Mouse (Mus musculus) midbrain, embryonic 11.5 days (tissue): ENCODE results near the gene Prokr2. TPM values are rescaled to one million over a fixed set of nuclear protein-coding genes. Genes with fewer than 3 reads are reported as not detected.

Source experiments
- ATAC-seq: fragments of 200-750 bp; cut with Nextera tagmentation; 2 replicates; pipeline ENCODE4 v1.8.0; 2017; ENCODE audit warnings: moderate TSS enrichment, moderate library complexity; ENCODE audit not compliant: low FRiP score
- DNase-seq: peaks from one replicate; pipeline ENCODE4 v3.0.0; 2015; ENCODE audit warnings: low spot score; ENCODE audit errors: missing footprints
- H3K27ac ChIP-seq: fragments of 300-500 bp; sonication (generic); 2 replicates; pipeline ENCODE4 v1.5.1; 2014; ENCODE audit warnings: low read depth, low read length
- H3K27me3 ChIP-seq: fragments of 300-500 bp; sonication (generic); 2 replicates; pipeline ENCODE4 v1.6.1; 2014; ENCODE audit warnings: mild to moderate bottlenecking, low read length, moderate library complexity, mixed read lengths; ENCODE audit not compliant: control insufficient read depth, insufficient read depth
- H3K36me3 ChIP-seq: fragments of 300-500 bp; sonication (generic); 2 replicates; pipeline ENCODE4 v1.6.1; 2014; ENCODE audit warnings: mild to moderate bottlenecking, low read length, moderate library complexity, mixed read lengths; ENCODE audit not compliant: control insufficient read depth, insufficient read depth
- H3K4me1 ChIP-seq: fragments of 300-500 bp; sonication (generic); 2 replicates; pipeline ENCODE4 v1.6.1; 2014; ENCODE audit warnings: low read length; ENCODE audit not compliant: control insufficient read depth, insufficient read depth
- H3K4me2 ChIP-seq: fragments of 300-500 bp; sonication (generic); 2 replicates; pipeline ENCODE4 v1.6.1; 2014; ENCODE audit warnings: mild to moderate bottlenecking, moderate library complexity
- H3K4me3 ChIP-seq: fragments of 300-500 bp; sonication (generic); 2 replicates; pipeline ENCODE4 v1.5.1; 2014; ENCODE audit warnings: low read depth, low read length
- H3K9ac ChIP-seq: fragments of 300-500 bp; sonication (generic); 2 replicates; pipeline ENCODE4 v1.6.1; 2014; ENCODE audit warnings: low read length
- H3K9me3 ChIP-seq: fragments of 300-500 bp; sonication (generic); 2 replicates; pipeline ENCODE4 v1.6.1; 2016; ENCODE audit warnings: low read length; ENCODE audit not compliant: control insufficient read depth
- WGBS: fragments of 180-500 bp; shearing (Covaris S2); extraction: QIAGEN DNeasy Blood & Tissue Kit; methylation state at CpG from one replicate; pipeline ENCODE4 v1.1.7; 2014; 5-methylcytosine and 5-hydroxymethylcytosine counted together
- polyA plus RNA-seq: library from polyadenylated mRNA; unstranded; fragments of >200 nt; fragmentation: Nextera tagmentation; extraction: Ambion mirVana; gene quantifications from 2 replicates; pipeline ENCODE4 v1.2.1, GENCODE M21; 2014

Prokr2 gene
- polyA plus RNA-seq, 1 experiment from 2014 or later, result 1.1 TPM

GRCm38 (mm10) chr2:132373748-132374147, 11.5 kb downstream of the Prokr2 start:
- no peak overlapping the region for H3K4me3 ChIP-seq
- no peak for ATAC-seq

GRCm38 (mm10) chr2:132368433-132368832, 16.8 kb downstream of the Prokr2 start:
- no peaks in the 10 kb centered on the region for H3K4me1 ChIP-seq
- DNase-seq (no peak), ATAC-seq (no peak)
- 84% methylated on average over 3 of the region's 3 CpGs for WGBS
- H3K9me3 ChIP-seq, result no peaks in the 10 kb centered on the region
- H3K27ac ChIP-seq, result no peak overlapping the region
- no peak overlapping the region for H3K4me2 ChIP-seq
- H3K4me3 ChIP-seq, result no peak overlapping the region
- no peaks in the 10 kb centered on the region for H3K36me3 ChIP-seq
- no peaks in the 10 kb centered on the region for H3K27me3 ChIP-seq
- no peak overlapping the region for H3K9ac ChIP-seq

More at GRCm38 (mm10) chr2:132373748-132374147, 11.5 kb downstream of the Prokr2 start:
- no peaks in the 10 kb centered on the region for H3K9me3 ChIP-seq
- no peak overlapping the region for H3K27ac ChIP-seq
- WGBS, result 91% methylated on average over 17 of the region's 17 CpGs
- no peak for DNase-seq
- no peaks in the 10 kb centered on the region for H3K27me3 ChIP-seq
- H3K4me2 ChIP-seq, result no peak overlapping the region
- H3K9ac ChIP-seq, result no peak overlapping the region
- no peaks in the 10 kb centered on the region for H3K4me1 ChIP-seq
- no peaks in the 10 kb centered on the region for H3K36me3 ChIP-seq

- Histone ChIP-seq H3K9ac (no peak overlapping the region), H3K36me3 (no peaks in the 10 kb centered on the region), H3K27ac (no peak overlapping the region), H3K4me3 (no peak overlapping the region), H3K4me1 (no peaks in the 10 kb centered on the region), H3K9me3 (no peaks in the 10 kb centered on the region), H3K27me3 (no peaks in the 10 kb centered on the region), H3K4me2 (no peak overlapping the region)
- no peak for DNase-seq
- WGBS, result 90% methylated on average over 11 of the region's 11 CpGs
- no peak for ATAC-seq
Measured at GRCm38 (mm10) chr2:132343846-132344245, 41.4 kb downstream of the Prokr2 start.

GRCm38 (mm10) chr2:132341293-132341692, 44.0 kb downstream of the Prokr2 start:
- Histone ChIP-seq H3K27ac (no peak overlapping the region), H3K4me1 (no peaks in the 10 kb centered on the region), H3K9ac (no peak overlapping the region), H3K9me3 (no peaks in the 10 kb centered on the region), H3K4me2 (no peak overlapping the region), H3K27me3 (no peaks in the 10 kb centered on the region), H3K4me3 (no peak overlapping the region), H3K36me3 (no peaks in the 10 kb centered on the region)
- ATAC-seq (no peak), DNase-seq (no peak)
- 95% methylated on average over 3 of the region's 3 CpGs for WGBS

- no peak overlapping the region for H3K27ac ChIP-seq
- no peak overlapping the region for H3K4me2 ChIP-seq
- H3K27me3 ChIP-seq, result no peaks in the 10 kb centered on the region
- H3K9me3 ChIP-seq, result no peaks in the 10 kb centered on the region
- no peak for ATAC-seq
- no peaks in the 10 kb centered on the region for H3K36me3 ChIP-seq
- H3K4me3 ChIP-seq, result no peak overlapping the region
- no peaks in the 10 kb centered on the region for H3K4me1 ChIP-seq
- DNase-seq, result no peak
- H3K9ac ChIP-seq, result no peak overlapping the region
- 82% methylated on average over 2 of the region's 2 CpGs for WGBS
Measured at GRCm38 (mm10) chr2:132340350-132340749, 44.9 kb downstream of the Prokr2 start.

- no peak overlapping the region for H3K27ac ChIP-seq
- 85% methylated on average over 2 of the region's 2 CpGs for WGBS
- no peaks in the 10 kb centered on the region for H3K27me3 ChIP-seq
- no peaks in the 10 kb centered on the region for H3K4me1 ChIP-seq
- no peak overlapping the region for H3K4me2 ChIP-seq
- H3K36me3 ChIP-seq, result no peaks in the 10 kb centered on the region
- H3K9ac ChIP-seq, result no peak overlapping the region
- ATAC-seq (no peak), DNase-seq (no peak)
- H3K9me3 ChIP-seq, result no peaks in the 10 kb centered on the region
- H3K4me3 ChIP-seq, result no peak overlapping the region
Measured at GRCm38 (mm10) chr2:132337202-132337601, 48.0 kb downstream of the Prokr2 start.

GRCm38 (mm10) chr2:132323541-132323940, 61.7 kb downstream of the Prokr2 start:
- DNase-seq (peak; percentile 51), ATAC-seq (no peak)
- no peak overlapping the region for H3K27ac ChIP-seq
- WGBS, result 72% methylated on average over 4 of the region's 4 CpGs
- H3K36me3 ChIP-seq, result no peaks in the 10 kb centered on the region
- H3K4me3 ChIP-seq, result no peak overlapping the region
- no peaks in the 10 kb centered on the region for H3K9me3 ChIP-seq
- H3K27me3 ChIP-seq, result no peaks in the 10 kb centered on the region
- H3K9ac ChIP-seq, result no peak overlapping the region
- no peak overlapping the region for H3K4me2 ChIP-seq
- no peaks in the 10 kb centered on the region for H3K4me1 ChIP-seq

GRCm38 (mm10) chr2:132320516-132320915, 64.7 kb downstream of the Prokr2 start:
- Histone ChIP-seq H3K4me3 (no peak overlapping the region), H3K36me3 (no peaks in the 10 kb centered on the region), H3K27me3 (no peaks in the 10 kb centered on the region), H3K9me3 (no peaks in the 10 kb centered on the region), H3K4me1 (no peaks in the 10 kb centered on the region), H3K4me2 (no peak overlapping the region), H3K27ac (no peak overlapping the region), H3K9ac (no peak overlapping the region)
- ATAC-seq (no peak), DNase-seq (no peak)
- 76% methylated on average over 5 of the region's 5 CpGs for WGBS

GRCm38 (mm10) chr2:132317178-132317577, 68.1 kb downstream of the Prokr2 start:
- H3K36me3 ChIP-seq, result no peaks in the 10 kb centered on the region
- no peak overlapping the region for H3K27ac ChIP-seq
- H3K9me3 ChIP-seq, result no peaks in the 10 kb centered on the region
- no peak overlapping the region for H3K4me2 ChIP-seq
- DNase-seq (peak; percentile 54), ATAC-seq (no peak)
- H3K4me3 ChIP-seq, result no peak overlapping the region
- whole genome bisulfite sequencing, result 80% methylated on average over 1 of the region's 1 CpGs
- H3K4me1 ChIP-seq, result no peaks in the 10 kb centered on the region
- no peak overlapping the region for H3K9ac ChIP-seq
- H3K27me3 ChIP-seq, result no peaks in the 10 kb centered on the region
